Mouse (Mus musculus) thymus, postnatal 14 days (tissue): ENCODE measurements around the gene Gh.
"Not testable (repeated sequence)": the region's sequence is repeated elsewhere in the genome, so short reads cannot be mapped to it uniquely, and the experiment has no call there.

Experiments used
- DNase-seq: peaks from one replicate; pipeline ENCODE4 v3.0.0; 2021

The Gh gene

DNA sequence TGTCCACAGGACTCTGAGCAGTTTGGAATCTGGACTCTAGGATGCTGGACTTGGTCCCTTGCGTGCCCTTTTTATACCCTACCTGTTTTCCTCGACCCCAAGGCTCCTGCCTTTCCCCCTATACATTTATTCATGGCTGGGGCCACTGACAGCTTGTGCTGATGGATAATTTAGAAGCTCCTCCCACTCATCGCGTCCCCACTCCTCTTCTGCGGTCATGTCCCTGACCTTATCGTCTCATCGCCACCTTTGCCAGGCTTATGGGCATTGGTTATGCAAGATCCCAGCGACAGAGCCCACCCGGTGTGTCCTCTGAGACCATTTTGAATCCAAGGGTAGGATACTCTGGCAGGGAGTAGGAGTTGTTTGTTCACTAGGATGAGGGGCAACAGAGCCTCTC, at the start of gene Gh:
Gene Gh (minus strand): TSS at position 101 of the 400 bp plus-strand sequence.
- no peak for DNase-seq

DNA sequence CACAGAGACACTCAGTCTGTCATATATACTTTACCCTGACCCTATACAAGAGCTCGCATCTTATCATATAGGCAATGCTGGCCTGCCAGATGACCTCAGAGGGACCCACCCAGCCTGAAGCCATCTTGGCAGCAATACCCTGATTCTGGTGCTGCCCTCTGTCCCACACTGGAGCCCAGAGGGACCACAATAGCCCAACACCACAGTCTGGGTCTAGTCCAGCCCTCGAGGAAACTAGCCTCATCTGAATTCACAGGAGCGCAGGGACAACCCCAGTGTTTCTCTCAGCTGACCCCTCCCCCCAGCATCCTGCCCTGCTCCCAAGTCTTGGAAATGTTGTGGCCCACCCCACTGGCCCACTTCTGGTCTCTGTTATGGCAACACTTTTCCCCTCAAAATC, 49.6 kb upstream of the Gh start:
- DNase-seq: no peak

DNA sequence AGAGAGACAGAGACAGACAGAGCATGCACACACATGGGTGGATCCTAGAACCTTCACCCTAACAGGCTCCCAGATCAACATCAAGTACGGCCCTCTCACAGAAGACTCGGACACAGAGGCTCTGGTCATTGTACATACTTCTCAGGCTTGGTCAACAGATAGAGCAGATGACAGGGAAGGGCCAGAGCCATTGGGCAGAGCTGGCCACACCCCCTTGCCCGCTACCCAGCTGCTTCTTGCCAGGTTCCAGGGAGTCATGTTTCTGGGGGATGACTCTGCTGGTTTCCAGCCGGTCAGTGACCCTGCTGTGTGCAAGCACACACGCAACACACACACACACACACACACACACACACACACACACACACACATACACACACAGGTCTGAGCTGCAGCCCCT, 49.2 kb upstream of the Gh start:
- DNase-seq: no peak

DNA sequence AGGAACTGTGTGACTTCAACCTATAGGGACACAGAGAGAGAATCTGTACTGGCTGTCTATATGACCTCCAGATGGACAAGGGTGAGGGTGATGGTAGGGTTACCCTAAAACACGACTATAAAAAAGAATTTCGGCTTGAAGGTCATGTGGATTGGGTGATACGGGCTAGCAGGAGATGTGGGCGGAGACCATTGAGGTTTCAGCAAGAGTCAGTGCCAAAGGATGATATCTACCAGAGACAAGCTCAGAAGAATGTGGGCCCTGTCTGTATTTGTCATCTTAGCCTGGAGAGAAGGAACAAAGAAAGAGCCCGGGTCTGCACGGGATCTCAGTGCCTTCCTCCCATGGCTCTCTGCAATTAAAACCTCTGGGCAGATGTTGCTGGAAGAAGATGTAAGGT, 48.1 kb upstream of the Gh start:
- no peak for DNase-seq

DNA sequence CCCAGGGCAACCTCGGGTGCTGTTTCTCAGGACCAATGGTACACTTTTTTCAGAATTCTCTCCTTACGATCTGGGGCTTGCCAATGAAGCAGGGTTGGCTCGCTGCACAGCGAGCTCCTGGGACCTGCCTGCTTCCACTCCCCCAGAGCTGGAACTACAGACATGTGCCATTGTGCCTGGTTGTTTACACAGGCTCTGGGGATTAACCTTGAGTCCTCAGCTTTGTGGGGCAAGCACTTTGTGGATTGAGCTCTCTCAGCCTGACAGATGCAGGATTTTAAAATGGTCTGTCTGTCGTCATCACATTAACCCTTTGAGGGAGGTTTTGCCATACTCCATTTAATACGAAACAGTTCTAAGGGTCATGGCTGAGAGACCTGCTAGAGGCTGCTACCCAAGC, 43.2 kb upstream of the Gh start:
- no peak for DNase-seq

DNA sequence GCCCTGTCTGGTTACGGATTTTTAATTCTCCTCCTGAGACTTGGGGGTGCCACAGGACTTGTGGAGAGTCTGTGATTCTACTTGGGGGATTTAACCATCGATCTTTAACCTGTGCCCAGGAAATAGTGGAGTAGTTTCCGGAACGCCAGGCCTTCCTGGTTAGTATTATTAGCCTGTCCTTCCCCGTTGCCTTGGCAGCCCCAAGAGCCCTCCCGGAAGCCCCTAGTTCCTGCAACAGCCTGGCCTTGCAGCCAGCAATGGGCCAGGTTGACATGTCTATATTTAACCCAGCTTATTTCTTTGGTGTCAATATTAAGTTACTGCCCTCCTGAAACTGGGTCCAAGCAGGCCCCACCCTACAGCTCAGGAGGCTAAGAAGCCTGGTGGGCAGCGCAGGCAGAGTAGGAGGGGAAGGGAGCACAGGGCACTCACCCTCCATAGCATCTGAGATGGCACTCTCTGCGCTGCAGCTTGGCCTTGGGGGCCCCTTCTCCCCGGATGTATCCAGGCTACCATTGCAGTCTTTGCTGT, 39.4 kb upstream of the Gh start:
- DNase-seq: no peak

DNA sequence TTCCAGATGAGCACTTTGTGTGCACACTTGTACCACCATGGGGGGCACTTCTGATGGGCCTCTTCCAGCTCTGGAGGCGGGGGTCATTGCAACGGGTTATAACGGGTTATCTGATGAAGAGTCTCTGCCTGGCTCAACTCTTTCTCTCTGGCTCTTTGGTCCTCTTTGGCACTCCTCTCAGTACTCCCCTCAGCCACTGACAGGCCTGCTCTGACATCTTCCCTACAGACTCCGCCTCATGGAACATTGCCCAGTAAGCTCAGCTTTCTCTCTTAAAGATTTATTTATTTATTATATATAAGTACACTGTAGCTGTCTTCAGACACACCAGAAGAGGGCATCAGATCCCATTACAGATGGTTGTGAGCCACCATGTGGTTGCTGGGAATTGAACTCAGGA, 37.7 kb upstream of the Gh start:
- DNase-seq: not testable (repeated sequence)

DNA sequence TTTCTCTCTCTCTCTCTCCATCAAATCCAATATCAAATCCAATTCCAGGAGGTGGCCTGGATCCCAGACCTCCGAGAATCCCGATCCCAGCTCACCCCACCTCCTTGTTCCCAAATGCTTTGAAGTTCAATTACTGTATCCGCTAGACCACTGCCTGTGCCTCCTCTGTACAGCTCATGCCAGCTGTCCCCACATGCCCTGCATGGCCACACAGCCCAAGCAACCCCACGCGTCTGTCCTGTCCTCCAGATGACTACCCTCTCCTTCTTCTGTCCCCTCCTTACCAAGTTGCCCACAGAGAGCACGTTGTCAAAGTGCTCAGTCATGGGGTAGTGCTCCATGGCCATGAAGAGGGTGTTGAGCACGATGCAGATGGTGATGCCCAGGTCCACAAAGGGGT, 37.2 kb upstream of the Gh start:
- no peak for DNase-seq

DNA sequence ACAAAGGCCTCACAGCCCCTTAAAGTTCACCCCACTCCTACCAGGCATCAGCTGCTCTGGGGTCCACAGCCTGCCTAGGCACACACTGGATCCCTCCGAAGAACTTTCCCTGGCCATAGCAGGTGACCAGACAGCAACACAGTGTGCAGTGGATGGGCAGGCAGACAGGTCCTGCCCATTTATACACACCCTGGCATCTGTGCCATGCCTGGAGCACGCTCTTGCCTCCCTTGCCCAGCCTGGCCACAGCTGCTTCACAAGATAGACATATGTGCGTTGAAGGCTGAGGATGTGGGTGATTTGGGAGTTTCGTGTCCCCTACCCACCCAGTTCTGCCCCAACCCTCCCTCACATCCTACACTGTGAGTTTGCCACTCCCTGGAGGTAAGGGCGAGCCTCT, 36.4 kb upstream of the Gh start:
- no peak for DNase-seq

DNA sequence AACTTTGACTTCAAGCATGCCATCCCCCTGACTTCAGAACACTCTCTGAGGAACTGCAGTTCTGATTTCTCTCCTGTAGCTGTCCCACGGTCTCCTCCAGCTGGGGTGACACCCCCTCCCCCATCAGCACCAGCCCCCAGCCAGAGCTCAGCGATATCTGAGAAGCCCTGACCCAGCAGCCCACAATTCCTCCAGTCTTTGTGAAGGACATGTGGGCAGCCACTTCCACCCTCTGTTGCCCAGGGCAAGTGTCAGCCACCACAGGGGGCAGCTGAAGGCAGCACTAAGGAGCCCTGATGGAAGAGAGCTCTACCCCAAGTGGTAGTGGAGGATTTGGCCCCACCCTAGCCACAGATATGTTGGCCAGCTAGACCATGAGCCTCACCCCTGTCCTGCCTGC, 32.4 kb upstream of the Gh start:
- DNase-seq: no peak

DNA sequence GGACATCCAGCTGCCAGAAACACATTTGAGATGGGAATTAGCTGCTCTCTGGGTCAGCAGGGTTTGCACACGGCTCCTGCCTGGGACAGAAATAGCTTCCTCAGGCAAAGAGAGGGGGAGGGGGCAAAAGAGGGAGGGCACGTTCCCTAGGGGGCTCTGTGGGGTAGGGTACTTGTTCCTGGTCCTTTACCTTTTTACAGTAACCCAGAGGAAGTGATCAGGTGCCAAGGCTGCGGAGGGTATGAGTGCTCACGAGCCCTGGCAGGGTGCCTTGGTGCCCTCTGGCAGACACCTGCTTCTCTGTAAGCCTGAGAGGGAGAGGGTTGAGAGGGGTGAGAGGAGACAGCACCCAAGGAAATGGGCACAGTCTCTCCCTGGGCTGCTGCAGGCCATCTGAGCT, 30.8 kb upstream of the Gh start:
- DNase-seq: no peak

DNA sequence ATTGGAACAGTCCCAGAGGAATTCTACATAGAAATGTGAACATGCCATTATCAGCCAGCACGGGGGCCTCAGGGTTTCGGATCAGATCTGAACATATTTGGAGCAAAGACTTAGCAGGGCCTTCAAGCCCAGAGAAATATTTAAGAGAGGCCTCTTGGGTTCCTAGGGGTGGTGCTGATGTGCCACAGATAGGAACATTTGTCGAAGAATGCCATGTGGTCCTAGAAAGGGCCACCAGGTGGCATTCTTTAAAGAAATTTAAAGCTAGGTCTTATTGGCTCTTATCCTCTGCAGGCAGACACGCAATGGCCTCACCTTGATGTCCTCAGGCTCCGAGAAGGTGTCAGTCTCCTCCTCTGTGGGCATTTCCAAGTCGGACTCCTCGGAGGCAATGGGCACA, 28.0 kb upstream of the Gh start:
- peak; percentile 78 for DNase-seq

DNA sequence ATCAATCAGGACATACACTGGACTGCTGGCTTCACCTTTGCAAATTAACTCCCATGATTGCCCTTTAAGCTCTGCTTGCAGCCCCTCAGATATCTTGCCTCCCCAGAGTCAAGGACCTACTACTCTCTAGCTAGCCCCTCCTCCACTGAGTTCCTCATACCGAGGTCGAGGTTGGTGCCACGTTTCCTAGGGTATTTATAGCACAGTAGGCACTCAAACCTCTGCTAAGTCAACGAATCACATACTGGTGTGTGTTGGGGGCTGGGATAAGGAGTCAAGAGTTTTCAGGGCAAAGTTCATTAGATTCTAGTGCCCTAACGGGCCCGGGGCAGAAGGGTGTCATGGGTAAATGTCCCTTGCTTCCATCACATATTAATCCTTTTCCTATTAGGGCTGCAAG, 27.5 kb upstream of the Gh start:
- no peak for DNase-seq

DNA sequence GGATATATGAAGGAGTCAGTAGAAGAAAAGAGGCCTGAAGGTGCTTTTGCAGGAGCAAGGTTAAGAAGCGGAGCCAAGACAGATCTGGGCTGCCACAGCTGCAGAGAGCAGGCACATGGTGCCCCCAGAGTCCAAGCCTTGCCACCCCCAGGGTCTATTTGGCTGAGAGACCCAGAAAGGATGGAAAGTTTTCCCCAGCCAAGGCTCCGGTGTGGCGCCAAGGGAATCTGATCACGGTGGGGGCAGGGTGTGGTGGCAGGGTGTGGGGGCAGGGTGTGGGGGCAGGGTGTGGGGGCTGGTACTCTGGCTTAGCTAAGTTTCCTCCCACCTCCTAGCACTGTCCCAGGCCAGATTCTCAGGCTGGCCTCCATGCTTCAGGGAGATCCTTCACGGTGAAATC, 26.9 kb upstream of the Gh start:
- no peak for DNase-seq

DNA sequence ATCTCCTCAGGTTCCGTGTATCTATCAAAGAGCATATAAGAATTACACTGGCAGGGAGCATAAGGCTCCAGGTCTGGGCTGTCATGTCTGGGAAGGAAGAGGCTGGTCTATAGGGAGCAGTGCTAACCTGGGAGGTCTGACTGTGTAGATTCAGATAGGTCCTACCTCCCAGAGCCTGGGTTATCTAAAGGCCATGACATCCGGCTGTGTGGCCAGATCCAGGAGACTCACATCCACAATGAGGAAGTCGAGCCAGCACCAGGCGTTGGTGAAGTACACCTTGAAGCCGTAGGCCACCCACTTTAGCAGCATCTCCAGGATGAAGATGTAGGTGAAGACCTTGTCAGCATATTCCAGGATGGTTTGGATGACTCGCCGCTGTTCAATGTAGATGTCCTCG, 24.8 kb upstream of the Gh start:
- DNase-seq: no peak

DNA sequence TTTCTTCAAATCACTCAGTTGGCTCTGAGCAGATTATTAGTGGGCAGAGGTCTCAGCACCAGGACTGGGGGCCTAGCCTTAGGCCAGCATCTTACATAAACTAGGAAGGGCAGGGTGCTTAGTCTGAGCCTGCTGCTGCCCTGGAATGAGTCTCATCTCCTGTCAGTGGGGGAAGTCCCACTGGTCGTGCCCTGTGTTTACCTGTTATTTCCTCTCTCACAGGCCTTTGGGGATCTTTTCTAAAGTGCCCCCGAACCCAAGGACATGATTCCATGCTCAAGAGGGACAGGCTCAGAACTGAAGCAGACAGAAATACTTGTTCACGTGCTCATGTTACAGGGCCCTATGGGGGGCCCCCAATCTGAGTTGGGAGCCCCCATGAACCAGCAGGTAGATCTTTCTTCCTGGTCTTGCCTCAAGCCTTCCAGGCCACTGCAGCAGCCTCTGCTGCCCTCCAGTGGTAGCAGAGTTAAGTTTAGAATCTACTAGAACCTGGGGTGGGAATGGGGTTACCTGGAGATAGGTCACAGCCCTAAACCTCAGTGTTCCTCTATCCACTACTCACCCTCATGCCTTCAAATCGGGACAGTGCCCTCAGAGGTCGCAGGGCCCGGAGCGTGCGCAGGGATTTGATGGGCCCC, 24.0 kb upstream of the Gh start:
- DNase-seq: peak; percentile 88

DNA sequence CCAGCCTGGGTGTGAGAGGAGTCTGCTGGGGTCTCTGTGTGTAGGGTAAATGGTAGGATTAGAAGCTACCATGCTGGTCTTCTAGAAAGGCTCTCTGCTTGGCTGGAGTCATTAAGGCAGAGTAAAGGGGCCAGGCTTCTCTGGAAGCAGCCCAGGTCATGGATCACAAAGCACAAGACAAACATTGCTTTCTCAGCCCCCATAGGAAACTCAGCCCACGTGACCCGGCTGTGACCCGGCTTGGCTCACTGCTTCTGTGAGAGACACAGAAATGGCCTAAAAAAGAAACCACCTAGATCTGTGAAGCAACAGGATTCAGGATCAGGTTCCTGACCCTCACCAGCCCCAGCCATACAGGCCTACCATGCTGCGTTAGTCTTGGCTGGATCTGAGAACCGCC, 23.2 kb upstream of the Gh start:
- no peak for DNase-seq

DNA sequence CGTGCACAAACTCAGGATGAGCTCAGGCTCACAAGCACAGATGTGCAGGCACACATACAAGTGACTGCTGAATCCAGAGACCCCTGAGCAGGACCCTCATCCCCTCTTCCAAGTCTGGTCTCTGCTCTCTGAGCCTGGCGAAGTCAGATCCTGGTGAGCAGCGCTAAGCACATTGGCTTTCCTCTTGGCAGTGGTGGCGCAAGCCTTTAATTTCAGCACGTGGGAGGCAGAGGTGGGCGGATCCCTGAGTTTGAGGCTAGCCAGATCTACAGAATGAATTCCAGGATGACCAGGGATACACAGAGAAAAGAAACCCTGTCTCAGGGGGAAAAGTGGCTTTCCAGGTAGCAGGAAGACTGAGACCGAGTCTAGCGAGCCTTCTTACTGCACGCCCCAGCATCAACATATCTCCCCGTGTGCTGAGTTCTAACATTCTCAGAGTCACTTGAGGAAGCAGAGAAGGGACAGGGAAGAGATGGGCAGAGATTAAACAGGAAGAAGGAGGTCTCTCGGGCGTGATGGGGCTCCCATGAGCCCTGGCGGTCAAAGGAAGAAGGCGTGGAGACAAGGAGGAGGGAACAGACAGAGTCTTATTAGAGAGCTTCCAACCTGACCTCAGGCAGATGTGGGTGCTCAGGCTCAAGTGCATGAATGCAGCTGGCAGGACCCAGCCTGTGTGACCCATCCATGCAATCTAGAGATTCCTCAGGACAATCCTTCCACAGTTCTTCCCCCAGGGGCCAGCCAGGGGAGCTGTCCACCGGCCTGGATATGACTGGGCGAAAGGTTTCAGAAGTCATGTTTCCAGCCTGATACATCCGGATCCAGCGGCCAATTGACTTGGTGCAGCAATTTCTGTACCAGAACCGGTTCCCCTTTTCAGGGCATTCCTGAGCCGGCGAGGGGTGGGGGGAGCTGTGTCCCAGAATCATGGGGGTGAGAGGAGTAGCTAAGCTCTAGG, 17.0 kb upstream of the Gh start:
- peak; percentile 39 for DNase-seq

DNA sequence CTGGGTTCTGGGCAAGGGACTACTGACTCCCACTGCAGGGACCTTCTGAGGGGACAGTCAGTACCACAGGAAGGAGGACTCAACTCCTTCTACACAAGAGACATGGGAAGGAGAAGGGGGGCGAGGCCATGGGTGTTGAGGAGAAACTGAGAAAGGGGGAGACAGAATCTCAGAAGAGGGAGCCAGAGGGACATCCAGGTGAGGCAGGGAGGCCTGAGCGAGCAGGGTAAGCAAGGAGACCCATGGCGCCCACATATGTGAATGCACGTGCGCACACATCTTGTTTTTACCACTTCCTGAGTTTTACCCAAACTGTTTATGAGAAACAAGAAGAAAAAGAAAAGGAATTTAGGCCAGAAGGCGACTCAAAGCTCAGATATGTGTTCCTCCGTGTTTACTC, 16.1 kb upstream of the Gh start:
- DNase-seq: peak; percentile 72

DNA sequence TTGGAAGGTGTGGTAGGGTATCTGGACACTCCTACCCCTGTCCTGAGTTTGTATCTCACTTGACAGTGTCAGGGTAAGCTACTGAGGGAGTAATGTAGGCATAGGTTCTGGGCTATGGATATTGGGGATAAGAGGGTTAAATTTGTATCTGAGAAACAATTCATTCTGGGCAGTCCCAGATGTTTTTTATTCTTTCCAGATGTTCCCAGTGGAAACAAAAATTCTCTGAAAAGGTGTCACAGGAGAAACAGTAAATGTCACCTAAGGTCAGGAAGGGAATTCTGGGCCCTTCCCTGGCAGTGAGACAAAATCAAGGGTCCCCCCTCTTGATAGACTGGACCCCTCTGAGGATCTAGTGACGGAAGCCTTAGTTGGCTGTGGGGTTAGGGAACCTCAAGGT, 14.8 kb upstream of the Gh start:
- DNase-seq: no peak

DNA sequence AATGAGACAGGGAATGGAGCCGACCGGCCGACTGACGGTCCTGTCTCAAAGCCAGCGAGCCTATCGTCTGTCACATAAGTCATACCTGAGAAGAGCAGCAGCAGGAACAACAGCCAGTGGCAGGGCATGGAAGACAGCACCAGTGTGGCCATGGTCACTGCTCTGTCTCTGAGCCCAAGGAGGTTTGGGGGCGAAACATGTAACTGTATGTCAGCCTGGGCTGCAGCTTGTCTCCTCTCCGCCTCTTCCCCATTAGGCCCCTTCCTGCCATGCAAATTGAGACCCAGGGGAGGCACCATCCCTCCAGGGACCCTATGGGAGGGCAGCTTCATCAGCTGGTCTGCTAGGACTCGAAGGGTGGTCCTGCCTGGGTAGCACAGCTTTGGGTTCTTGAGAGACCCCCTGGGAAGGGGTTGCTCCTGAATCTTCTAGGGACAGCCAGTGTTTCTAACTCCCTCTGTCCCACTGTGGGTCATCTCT, 12.7 kb upstream of the Gh start, which contains the start of gene Cd79b:
Gene Cd79b (minus strand): TSS at position 430 of the 480 bp plus-strand sequence.
- DNase-seq: peak; percentile 40

DNA sequence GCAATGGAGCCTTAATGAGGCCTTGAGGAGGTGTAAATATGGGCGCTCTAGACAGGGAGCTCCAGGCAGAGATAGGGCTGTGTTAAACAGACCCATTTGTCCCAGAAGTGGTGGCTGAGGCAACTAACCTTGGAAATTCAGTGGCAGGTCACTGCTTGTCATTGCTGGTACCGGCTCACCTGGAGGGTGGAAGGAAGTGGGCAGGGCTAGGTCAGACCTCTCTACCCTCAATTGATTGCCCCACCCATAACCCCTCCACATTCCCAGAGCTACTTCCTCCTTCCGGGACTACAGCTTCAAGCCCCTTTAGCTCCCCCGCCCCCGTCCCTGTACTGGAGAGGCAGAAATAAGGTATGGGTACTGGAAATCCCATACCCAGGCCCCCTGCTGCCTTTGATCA, 11.9 kb upstream of the Gh start:
- peak; percentile 34 for DNase-seq

DNA sequence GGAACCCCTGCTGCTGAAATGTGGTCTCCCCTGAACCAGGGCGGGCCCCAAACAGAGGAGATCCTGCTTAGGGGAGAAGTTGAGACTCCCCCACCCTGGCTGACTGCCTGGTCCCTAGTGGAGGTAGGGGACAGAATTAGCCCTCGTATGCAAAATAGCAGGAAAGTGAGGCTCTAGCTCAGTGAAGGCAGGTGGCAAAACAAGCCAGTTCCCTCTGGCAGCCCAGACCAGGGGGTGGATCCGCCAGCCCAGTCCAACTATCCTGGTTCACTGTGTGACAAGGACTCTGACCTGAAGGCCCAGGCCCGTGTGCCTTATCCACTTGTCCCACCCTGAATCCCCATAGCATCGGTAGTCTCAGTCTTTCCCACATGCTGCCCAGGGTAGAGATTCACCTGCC, 8.5 kb upstream of the Gh start:
- DNase-seq: no peak

DNA sequence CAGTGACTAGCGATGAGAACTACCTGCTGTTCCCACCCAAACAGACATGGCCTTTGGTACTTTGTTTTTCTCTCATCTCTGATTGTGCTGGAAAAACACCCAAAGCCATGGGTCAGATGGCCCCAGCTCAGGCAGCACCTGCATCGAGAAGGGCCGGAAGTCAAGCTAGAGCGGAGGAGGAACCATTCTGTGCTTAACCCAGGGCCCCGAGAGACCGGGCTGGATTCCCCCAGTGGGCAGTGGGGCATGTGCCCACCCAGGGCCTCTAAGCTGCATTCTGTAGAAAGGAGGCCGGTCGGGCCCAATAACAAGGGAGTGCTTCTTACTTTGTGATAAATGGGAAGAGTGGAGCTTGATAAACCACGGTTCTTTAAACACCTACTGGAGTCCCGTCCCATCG, 6.5 kb upstream of the Gh start:
- no peak for DNase-seq
